Mouse (Mus musculus): ENCODE data around the gene 2510039O18Rik.

GRCm38 (mm10) chr4:147978391-147978790, 37.7 kb downstream of the 2510039O18Rik start:
- TF ChIP-seq EP300 (optimal IDR thresholded peaks at IDR 0.05) (no peak), CTCF (IDR thresholded peaks at IDR 0.05; ENCODE audit: low read depth) (no peak)
